Mouse (Mus musculus): ENCODE measurements around the gene Polk.

DNA sequence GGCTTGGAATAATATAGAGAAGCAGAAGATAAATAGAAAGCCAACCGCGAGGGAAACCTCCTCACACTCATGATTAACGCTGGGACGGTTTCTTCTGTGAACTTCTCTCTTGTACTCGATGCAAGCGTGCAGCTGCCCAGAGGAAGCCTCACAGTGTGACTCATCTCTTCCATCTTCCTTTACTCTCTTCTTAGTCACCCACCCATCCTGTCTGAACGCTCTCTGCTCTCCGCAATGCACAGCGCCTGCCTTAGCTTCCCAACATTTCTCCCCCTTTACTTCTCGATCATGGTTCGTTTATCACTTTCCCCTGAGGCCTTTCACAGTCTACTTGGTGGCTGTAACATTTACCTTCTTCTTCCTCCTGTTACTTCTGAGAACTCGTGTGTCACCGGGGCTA, 31.7 kb downstream of the Polk start:
- TF ChIP-seq CTCF (conservative IDR thresholded peaks at IDR 0.05; ENCODE audit: low read length) (no peak), NANOG (IDR thresholded peaks at IDR 0.05; ENCODE audit: borderline replicate concordance, low read length) (no peak), POU5F1 (IDR thresholded peaks at IDR 0.05; ENCODE audit: borderline replicate concordance, low read length) (no peak)

Measured in E14TG2a.4 (cell line).